Mouse (Mus musculus): ENCODE results near the gene Rpl11. TPM values are rescaled to one million over a fixed set of nuclear protein-coding genes. Genes with fewer than 3 reads are reported as not detected.

Rpl11 gene
- polyA plus RNA-seq, 1 experiment from 2014 or later, result 410 TPM

- H3K9ac ChIP-seq (ENCODE audit: low read length), result no peak overlapping the region
- no peak overlapping the region for H3K4me2 ChIP-seq (ENCODE audit: low read depth)
- WGBS, result 82% methylated on average over 8 of the region's 8 CpGs
- DNase-seq (ENCODE audit: low spot score) (no peak), ATAC-seq (ENCODE audit: insufficient read depth, low FRiP score, low TSS enrichment) (no peak)
- no peaks in the 10 kb centered on the region for H3K27me3 ChIP-seq (ENCODE audit: control insufficient read depth, insufficient read depth, low read length)
- H3K9me3 ChIP-seq (ENCODE audit: control insufficient read depth, low read length), result no peaks in the 10 kb centered on the region
- no peak overlapping the region for H3K4me3 ChIP-seq (ENCODE audit: low read depth, low read length)
- no peak overlapping the region for H3K27ac ChIP-seq (ENCODE audit: low read depth, low read length)
- peaks cover 10% of the 10 kb centered on the region for H3K4me1 ChIP-seq (ENCODE audit: control insufficient read depth, insufficient read depth, low read length)
- no peaks in the 10 kb centered on the region for H3K36me3 ChIP-seq (ENCODE audit: control insufficient read depth, insufficient read depth, low read length)
Measured at GRCm38 (mm10) chr4:136027416-136028131, 25.7 kb downstream of the Rpl11 start.

DNA sequence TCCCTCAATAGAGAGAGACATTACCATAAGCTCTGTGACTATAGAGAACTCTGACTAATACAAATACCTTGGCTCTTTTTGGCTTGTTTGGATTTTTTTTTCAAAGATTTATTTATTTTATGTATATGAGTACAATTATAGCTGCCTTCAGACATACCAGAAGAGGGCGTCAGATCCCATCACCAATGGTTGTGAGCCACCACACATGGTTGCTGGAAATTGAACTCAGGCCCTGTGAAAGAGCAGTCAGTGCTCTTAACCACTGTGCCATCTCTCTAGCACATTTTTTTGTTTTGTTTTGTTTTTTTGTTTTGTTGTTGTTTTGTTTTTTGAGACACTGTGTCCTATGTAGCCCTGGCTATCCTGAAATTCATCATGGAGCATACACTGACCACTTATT, 27.9 kb downstream of the Rpl11 start:
- Histone ChIP-seq H3K4me1 (ENCODE audit: control insufficient read depth, insufficient read depth, low read length) (peaks cover 2% of the 10 kb centered on the region; the same call in 1 of the 2 replicates), H3K4me2 (ENCODE audit: low read depth) (no peak overlapping the region), H3K27ac (ENCODE audit: low read depth, low read length) (no peak overlapping the region), H3K9me3 (ENCODE audit: control insufficient read depth, low read length) (no peaks in the 10 kb centered on the region), H3K9ac (ENCODE audit: low read length) (no peak overlapping the region), H3K4me3 (ENCODE audit: low read depth, low read length) (no peak overlapping the region), H3K27me3 (ENCODE audit: control insufficient read depth, insufficient read depth, low read length) (no peaks in the 10 kb centered on the region), H3K36me3 (ENCODE audit: control insufficient read depth, insufficient read depth, low read length) (no peaks in the 10 kb centered on the region)
- DNase-seq (ENCODE audit: low spot score) (no peak), ATAC-seq (ENCODE audit: insufficient read depth, low FRiP score, low TSS enrichment) (no peak)
- WGBS, result 78% methylated on average over 1 of the region's 1 CpGs

GRCm38 (mm10) chr4:136022924-136023323, 30.3 kb downstream of the Rpl11 start:
- ATAC-seq (ENCODE audit: insufficient read depth, low FRiP score, low TSS enrichment) (no peak), DNase-seq (ENCODE audit: low spot score) (no peak)
- Histone ChIP-seq H3K27me3 (ENCODE audit: control insufficient read depth, insufficient read depth, low read length) (no peaks in the 10 kb centered on the region), H3K4me3 (ENCODE audit: low read depth, low read length) (no peak overlapping the region), H3K4me2 (ENCODE audit: low read depth) (no peak overlapping the region), H3K36me3 (ENCODE audit: control insufficient read depth, insufficient read depth, low read length) (no peaks in the 10 kb centered on the region; the same call in 1 of the 2 replicates), H3K4me1 (ENCODE audit: control insufficient read depth, insufficient read depth, low read length) (peaks cover 3% of the 10 kb centered on the region; the same call in 1 of the 2 replicates), H3K9ac (ENCODE audit: low read length) (no peak overlapping the region), H3K9me3 (ENCODE audit: control insufficient read depth, low read length) (no peaks in the 10 kb centered on the region), H3K27ac (ENCODE audit: low read depth, low read length) (no peak overlapping the region)
- WGBS, result 97% methylated on average over 9 of the region's 9 CpGs

DNA sequence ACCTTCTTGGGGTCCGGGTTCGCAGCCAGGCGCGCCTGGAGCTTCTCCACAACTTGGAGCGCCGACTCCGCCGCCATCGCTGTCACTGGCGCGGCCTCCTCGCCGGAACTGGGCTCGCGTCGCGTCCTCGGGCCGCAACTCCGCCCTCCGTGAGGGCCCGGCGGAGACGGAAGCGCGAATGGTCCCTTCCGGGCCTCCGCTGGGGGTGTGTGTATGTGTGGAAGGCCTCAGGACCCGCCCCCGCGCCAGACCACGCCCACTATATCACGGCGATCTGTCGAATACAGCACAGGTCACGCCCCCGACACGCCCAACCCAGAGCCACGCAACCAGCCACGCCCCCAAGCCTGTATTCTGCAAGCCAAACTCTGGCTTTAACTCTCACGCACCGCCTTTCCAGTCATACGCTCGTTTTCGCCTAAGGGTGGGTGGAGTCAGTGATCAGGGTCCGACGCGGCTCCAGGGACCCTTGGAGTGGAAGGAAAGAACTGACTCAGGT, 31.6 kb downstream of the Rpl11 start, which contains the start of gene Eloa:
Eloa (minus strand) TSS at position 215 of the 499 bp plus-strand sequence.
- Histone ChIP-seq H3K4me3 (ENCODE audit: low read depth, low read length) (peak within 1 kb of the TSS; percentile 100), H3K9me3 (ENCODE audit: control insufficient read depth, low read length) (no peaks in the 10 kb centered on the region), H3K36me3 (ENCODE audit: control insufficient read depth, insufficient read depth, low read length) (no peaks in the 10 kb centered on the region; the same call in 1 of the 2 replicates), H3K4me1 (ENCODE audit: control insufficient read depth, insufficient read depth, low read length) (peaks cover 3% of the 10 kb centered on the region; the same call in 1 of the 2 replicates), H3K27ac (ENCODE audit: low read depth, low read length) (peak within 1 kb of the TSS; percentile 79), H3K4me2 (ENCODE audit: low read depth) (peak within 1 kb of the TSS; percentile 65), H3K27me3 (ENCODE audit: control insufficient read depth, insufficient read depth, low read length) (no peaks in the 10 kb centered on the region), H3K9ac (ENCODE audit: low read length) (peak within 1 kb of the TSS; percentile 94)
- under 1% methylated on average over 45 of the region's 48 CpGs for WGBS
- peak; percentile 99 for DNase-seq (ENCODE audit: low spot score)
- ATAC-seq (ENCODE audit: insufficient read depth, low FRiP score, low TSS enrichment), result peak; percentile 98

DNA sequence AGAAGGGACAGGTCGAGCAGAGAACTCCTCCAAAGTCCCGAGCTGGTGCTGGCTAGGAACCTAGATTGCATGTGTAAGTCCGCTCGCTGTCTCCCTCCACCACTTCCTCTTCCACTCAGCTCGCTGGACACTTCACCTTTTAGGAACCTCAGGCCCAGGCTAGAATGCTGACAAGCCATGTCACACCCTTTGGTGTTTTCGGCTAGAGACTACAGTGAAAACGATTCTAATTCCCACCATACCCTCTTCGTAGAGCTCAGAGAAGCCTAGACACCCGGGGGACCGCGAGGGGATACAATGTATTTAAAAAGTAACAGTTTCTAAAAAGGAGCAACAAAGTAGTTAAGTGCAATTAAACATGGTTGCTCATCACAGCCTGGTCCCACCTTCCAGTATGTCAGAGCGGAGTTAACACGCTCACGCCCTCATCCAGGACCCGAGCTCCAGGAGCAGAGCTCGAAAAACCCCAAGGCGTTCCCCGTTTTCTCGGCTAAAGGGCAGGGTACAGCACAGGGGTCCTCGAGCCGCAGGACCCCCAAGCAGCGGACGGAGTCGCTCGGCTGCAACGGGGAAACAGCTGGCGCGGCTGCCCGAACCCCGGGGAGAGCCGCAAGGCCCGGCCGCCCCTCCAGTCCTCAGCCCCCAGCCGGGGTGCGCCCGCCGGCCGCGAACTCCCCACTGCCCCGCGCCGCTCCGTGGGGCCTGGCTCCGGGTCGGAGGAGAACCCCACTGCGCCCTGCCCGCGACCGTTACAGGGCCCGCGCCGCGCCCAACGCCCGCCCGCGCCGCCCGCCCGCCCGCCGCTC, 32.3 kb downstream of the Rpl11 start:
- WGBS, result 2% methylated on average over 39 of the region's 62 CpGs
- Histone ChIP-seq H3K36me3 (ENCODE audit: control insufficient read depth, insufficient read depth, low read length) (no peaks in the 10 kb centered on the region; the same call in 1 of the 2 replicates), H3K27me3 (ENCODE audit: control insufficient read depth, insufficient read depth, low read length) (no peaks in the 10 kb centered on the region), H3K4me3 (ENCODE audit: low read depth, low read length) (peak overlapping the region; percentile 100), H3K4me1 (ENCODE audit: control insufficient read depth, insufficient read depth, low read length) (peaks cover 3% of the 10 kb centered on the region; the same call in 1 of the 2 replicates), H3K27ac (ENCODE audit: low read depth, low read length) (peak overlapping the region; percentile 79), H3K9me3 (ENCODE audit: control insufficient read depth, low read length) (no peaks in the 10 kb centered on the region), H3K4me2 (ENCODE audit: low read depth) (peak overlapping the region; percentile 65), H3K9ac (ENCODE audit: low read length) (peak overlapping the region; percentile 94)
- ATAC-seq (ENCODE audit: insufficient read depth, low FRiP score, low TSS enrichment) (peak; percentile 67), DNase-seq (ENCODE audit: low spot score) (peak; percentile 25)

DNA sequence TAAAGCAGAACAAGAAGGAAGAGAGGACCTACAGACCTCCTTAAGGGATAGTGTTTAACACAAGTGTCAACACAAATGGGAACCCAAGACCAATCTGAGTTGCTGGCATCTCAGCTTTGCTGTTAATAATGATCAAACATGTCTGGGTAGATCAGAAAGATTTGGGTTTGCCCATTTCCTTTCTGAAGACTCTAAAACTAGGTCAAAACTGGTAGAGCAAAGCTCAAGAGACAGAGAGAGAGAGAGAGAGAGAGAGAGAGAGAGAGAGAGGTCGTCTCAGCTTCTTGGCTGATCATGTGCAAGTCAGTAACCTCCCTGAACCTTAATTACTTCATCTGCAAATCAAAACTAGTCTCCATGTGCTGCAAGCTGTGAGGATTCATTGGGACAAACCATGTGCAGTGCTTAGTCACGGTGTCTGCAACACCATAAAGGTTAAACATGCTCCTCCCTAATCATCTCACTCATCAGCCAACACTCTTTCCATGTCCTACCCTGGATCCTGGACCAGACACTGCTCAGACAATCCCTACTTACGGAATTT, 37.1 kb downstream of the Rpl11 start:
- WGBS, result 86% methylated on average over 3 of the region's 3 CpGs
- ATAC-seq (ENCODE audit: insufficient read depth, low FRiP score, low TSS enrichment) (no peak), DNase-seq (ENCODE audit: low spot score) (no peak)
- Histone ChIP-seq H3K27ac (ENCODE audit: low read depth, low read length) (no peak overlapping the region), H3K36me3 (ENCODE audit: control insufficient read depth, insufficient read depth, low read length) (peaks cover 7% of the 10 kb centered on the region), H3K4me3 (ENCODE audit: low read depth, low read length) (no peak overlapping the region), H3K4me2 (ENCODE audit: low read depth) (no peak overlapping the region), H3K27me3 (ENCODE audit: control insufficient read depth, insufficient read depth, low read length) (no peaks in the 10 kb centered on the region), H3K4me1 (ENCODE audit: control insufficient read depth, insufficient read depth, low read length) (peaks cover 3% of the 10 kb centered on the region; the same call in 1 of the 2 replicates), H3K9ac (ENCODE audit: low read length) (no peak overlapping the region), H3K9me3 (ENCODE audit: control insufficient read depth, low read length) (no peaks in the 10 kb centered on the region)

GRCm38 (mm10) chr4:136010586-136010985, 42.6 kb downstream of the Rpl11 start:
- WGBS, result 95% methylated on average over 4 of the region's 4 CpGs
- no peak overlapping the region for H3K4me3 ChIP-seq (ENCODE audit: low read depth, low read length)
- ATAC-seq (ENCODE audit: insufficient read depth, low FRiP score, low TSS enrichment), result no peak
- H3K27ac ChIP-seq (ENCODE audit: low read depth, low read length), result no peak overlapping the region
- no peaks in the 10 kb centered on the region for H3K4me1 ChIP-seq (ENCODE audit: control insufficient read depth, insufficient read depth, low read length)
- no peak overlapping the region for H3K4me2 ChIP-seq (ENCODE audit: low read depth)
- no peaks in the 10 kb centered on the region for H3K27me3 ChIP-seq (ENCODE audit: control insufficient read depth, insufficient read depth, low read length)
- H3K9ac ChIP-seq (ENCODE audit: low read length), result no peak overlapping the region
- H3K9me3 ChIP-seq (ENCODE audit: control insufficient read depth, low read length), result no peaks in the 10 kb centered on the region
- H3K36me3 ChIP-seq (ENCODE audit: control insufficient read depth, insufficient read depth, low read length), result peaks cover 33% of the 10 kb centered on the region
- no peak for DNase-seq (ENCODE audit: low spot score)

DNA sequence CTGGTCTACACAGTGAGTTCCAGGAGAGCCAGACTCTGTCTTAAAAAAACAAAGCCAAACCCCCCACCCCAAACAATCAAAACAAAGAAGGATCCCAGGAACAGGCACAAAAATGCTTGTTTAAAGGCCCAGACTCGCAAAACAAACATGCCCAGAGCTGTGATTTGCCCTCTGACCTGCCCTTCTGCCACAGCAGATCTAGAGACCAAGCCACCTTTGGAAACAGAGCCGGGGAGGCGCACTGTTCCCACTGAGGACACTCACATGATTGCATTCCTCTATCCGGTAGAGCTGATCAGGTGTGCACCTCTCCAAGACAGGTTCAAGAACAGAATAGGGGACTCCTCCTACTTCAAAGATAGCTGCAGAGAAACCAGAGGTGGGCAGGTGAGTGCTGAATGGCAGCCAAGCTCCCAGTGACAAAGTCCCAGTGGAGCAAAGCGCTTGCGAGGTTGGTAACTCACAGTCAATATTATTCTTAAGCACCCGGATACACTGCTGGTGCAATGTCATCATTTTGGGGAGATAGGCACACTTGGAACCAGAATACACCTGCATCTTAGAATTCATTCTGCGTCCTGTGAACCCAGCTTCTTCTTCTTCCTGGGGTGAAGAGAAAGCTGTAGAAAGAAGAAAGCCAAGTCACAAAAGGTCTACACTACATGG, 44.3 kb downstream of the Rpl11 start:
- 84% methylated on average over 8 of the region's 8 CpGs for WGBS
- no peak overlapping the region for H3K4me2 ChIP-seq (ENCODE audit: low read depth)
- H3K4me1 ChIP-seq (ENCODE audit: control insufficient read depth, insufficient read depth, low read length), result no peaks in the 10 kb centered on the region
- no peak for ATAC-seq (ENCODE audit: insufficient read depth, low FRiP score, low TSS enrichment)
- no peak for DNase-seq (ENCODE audit: low spot score)
- peaks cover 40% of the 10 kb centered on the region for H3K36me3 ChIP-seq (ENCODE audit: control insufficient read depth, insufficient read depth, low read length)
- H3K9ac ChIP-seq (ENCODE audit: low read length), result no peak overlapping the region
- no peaks in the 10 kb centered on the region for H3K9me3 ChIP-seq (ENCODE audit: control insufficient read depth, low read length)
- no peak overlapping the region for H3K4me3 ChIP-seq (ENCODE audit: low read depth, low read length)
- no peak overlapping the region for H3K27ac ChIP-seq (ENCODE audit: low read depth, low read length)
- no peaks in the 10 kb centered on the region for H3K27me3 ChIP-seq (ENCODE audit: control insufficient read depth, insufficient read depth, low read length)

Measured in neural tube, embryonic 11.5 days (tissue).